Mouse (Mus musculus) retina, embryonic 14.5 days (tissue): ENCODE measurements around the gene Nme6.
A peak's percentile ranks its signal among the peaks of the same experiment; 100 is the strongest.

Experiments used
- DNase-seq: peaks from one replicate; pipeline ENCODE4 v3.0.0-alpha.2; 2015; ENCODE audit warnings: low spot score

Nme6 gene

DNA sequence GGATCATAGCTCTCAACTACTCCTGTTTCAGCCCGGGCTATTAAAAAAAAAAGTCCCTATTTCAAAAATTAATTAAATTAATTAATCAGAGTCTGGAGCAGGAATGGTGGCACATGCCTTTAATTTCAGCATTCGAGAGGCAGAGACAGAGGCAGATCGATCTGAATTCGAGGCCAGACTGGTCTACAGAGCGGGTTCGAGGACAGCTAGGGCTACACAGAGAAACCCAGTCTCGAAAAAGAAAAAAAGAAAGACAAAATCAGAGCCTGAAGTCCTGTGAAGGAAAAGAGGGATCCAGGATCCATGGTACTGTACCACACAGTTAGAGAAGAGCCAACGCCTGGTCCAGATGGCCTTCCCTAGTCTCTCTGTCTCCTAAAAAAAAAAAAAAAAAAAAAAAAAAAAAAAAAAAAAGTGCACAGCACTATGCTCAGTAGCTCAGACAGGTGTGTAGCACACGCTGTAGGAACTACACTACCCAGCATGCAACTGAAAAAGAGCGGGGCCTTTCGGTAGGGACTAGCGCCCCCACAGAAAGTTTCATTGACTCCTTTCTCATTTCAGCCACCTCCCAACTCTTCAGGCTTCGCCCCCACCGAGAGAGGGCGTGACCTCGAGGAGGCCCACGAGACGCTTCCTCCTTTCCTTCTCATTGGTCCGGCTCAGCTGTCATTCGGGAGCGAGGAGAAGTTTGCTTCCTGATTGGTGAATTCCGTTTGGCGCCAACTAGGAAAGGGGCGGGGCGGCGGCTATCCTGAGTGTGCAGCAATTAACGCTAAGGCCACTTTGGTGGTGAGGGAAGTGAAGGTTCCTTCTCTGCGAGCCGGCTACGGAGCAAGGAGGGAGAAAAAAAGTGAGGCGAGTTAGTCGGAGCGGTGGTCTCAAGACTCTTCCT, 42.5 kb downstream of the Nme6 start, which contains the start of gene Cdc25a:
Gene Cdc25a, plus strand, starts transcription at position 783 of the 895 bp plus-strand sequence.
- peak; percentile 98 for DNase-seq

- peak; percentile 43 for DNase-seq
These were observed 43.4 kb downstream of the Nme6 start for GRCm38 (mm10) chr9:109875695-109876601.

GRCm38 (mm10) chr9:109876756-109877155, 44.2 kb downstream of the Nme6 start:
- no peak for DNase-seq

DNA sequence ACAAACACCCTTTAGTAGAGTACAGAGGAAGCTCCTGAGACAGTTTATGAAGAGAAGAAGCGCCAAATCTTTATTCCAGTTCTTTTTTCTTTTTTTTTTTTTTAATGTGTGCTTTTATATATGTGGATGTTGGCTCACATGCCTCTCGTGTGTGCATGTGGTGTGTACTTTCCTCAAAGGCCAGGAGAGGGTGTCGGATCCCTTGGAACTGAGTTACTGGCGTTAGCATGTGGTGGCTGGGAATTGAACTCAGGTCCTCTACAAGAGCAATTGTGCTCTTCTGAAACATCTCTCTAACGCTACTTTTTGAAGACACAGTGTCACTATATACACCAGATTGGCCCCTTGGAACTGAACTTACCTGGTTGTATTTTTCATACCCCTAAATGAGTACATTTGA, 45.1 kb downstream of the Nme6 start:
- no peak for DNase-seq

DNA sequence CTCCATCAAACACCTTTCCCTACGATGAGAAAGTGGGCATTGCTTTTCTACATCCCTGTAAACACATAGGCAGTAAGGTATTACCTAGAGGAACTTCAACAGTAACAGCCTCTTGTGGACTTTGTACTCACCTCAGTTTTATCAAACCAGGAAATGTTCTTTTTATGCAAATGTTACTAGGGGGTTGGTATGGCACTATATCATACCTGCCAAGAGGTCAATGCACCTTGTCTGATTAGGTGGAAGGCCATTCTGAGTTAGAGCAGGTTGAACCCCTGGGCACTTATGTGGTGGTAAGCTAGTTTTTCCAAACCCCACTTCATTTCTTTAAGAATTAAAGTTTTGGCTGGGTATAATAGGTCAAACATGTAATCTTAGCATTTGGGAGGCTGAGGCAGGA, 46.8 kb downstream of the Nme6 start:
- no peak for DNase-seq

DNA sequence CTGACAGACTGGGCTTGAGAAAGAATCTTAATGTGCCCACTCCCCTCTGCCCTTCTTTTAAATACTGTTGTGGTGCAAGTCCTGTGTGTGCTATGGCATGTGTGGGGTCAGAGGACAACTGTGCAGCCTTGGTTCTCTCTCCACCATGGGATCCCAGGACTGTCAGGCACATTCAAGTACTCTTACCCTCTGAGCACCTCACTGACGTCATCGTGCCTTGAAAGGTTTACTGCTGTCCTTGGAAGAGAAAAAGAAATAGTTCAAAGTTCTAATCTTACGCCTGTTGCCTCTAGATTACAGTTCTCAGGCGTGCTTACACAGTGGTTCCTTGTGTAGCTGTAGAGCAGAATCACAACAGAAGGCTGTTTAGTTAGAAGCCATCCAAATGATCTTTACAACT, 53.7 kb downstream of the Nme6 start:
- no peak for DNase-seq

DNA sequence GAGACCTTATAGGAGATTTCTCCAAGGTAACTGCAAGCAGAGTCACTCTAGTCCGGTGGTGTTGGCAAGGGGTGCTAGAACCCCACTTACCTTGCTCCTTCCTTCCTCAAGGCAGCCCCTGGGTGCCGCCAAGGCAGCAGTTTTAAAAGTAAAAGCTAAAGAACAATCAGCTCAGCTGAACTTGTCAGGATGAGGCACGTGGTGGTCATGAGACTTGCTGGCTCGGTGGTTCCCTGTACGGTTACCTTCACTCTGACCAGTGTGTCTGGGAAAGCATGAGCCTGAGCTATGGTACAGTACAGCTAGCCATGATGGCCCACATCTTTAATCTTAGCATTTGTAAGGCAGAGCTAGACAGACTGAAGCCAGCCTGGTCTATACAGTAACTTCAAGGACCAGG, 54.8 kb downstream of the Nme6 start:
- no peak for DNase-seq

DNA sequence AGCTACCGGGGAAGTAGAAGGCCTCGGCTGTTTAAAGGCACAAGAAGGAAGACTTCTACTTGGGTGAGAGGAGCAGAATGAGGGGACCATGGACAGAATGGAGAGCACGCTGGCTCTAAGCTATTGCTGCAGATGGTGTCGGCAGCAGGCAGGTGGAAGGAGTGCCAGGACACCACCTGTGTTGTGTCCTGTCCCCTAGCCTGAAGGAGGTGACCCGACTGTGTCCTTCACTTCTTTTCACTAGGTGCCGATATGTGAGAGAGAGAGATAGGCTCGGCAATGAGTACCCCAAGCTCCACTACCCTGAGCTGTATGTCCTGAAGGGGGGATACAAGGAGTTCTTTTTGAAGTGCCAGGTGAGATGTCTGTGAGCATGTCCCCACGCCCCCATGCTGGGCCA, 59.0 kb downstream of the Nme6 start:
- no peak for DNase-seq
